Mouse (Mus musculus) midbrain, embryonic 14.5 days (tissue): ENCODE measurements around the gene Snapin. TPM values are rescaled to one million over a fixed set of nuclear protein-coding genes. Genes with fewer than 3 reads are reported as not detected.

Source experiments
- ATAC-seq: fragments of 200-750 bp; cut with Nextera tagmentation; 2 replicates; pipeline ENCODE4 v1.8.0; 2017; ENCODE audit warnings: moderate number of reproducible peaks, moderate library complexity; ENCODE audit not compliant: low FRiP score, low TSS enrichment
- DNase-seq: peaks from one replicate; pipeline ENCODE4 v3.0.0-alpha.2; 2015
- H3K27ac ChIP-seq: fragments of 300-500 bp; sonication (generic); replicated peaks from 2 replicates; pipeline ENCODE4 v1.5.1; 2014; ENCODE audit warnings: mild to moderate bottlenecking, low read depth, low read length, moderate library complexity
- H3K27me3 ChIP-seq: fragments of 300-500 bp; sonication (generic); 2 replicates; pipeline ENCODE4 v1.6.1; 2014; ENCODE audit warnings: low read length, control low read depth, mixed read lengths; ENCODE audit not compliant: control insufficient read depth, insufficient read depth
- H3K36me3 ChIP-seq: fragments of 300-500 bp; sonication (generic); 2 replicates; pipeline ENCODE4 v1.6.1; 2014; ENCODE audit warnings: low read length, control low read depth; ENCODE audit not compliant: control insufficient read depth, insufficient read depth
- H3K4me1 ChIP-seq: fragments of 300-500 bp; sonication (generic); 2 replicates; pipeline ENCODE4 v1.6.1; 2014; ENCODE audit warnings: mild to moderate bottlenecking, antibody characterized with exemption, low read length, control low read depth; ENCODE audit not compliant: control insufficient read depth, insufficient read depth
- H3K4me2 ChIP-seq: fragments of 300-500 bp; sonication (generic); 2 replicates; pipeline ENCODE4 v1.6.1; 2014; ENCODE audit warnings: mild to moderate bottlenecking, low read length, moderate library complexity
- H3K4me3 ChIP-seq: fragments of 300-500 bp; sonication (generic); replicated peaks from 2 replicates; pipeline ENCODE4 v1.5.1; 2014; ENCODE audit warnings: low read depth, low read length
- H3K9ac ChIP-seq: fragments of 300-500 bp; sonication (generic); replicated peaks from 2 replicates; pipeline ENCODE4 v1.6.1; 2014; ENCODE audit warnings: mild to moderate bottlenecking, low read length, moderate library complexity
- H3K9me3 ChIP-seq: fragments of 300-500 bp; sonication (generic); 2 replicates; pipeline ENCODE4 v1.6.1; 2016; ENCODE audit warnings: low read length, control low read depth, mixed read lengths; ENCODE audit not compliant: control insufficient read depth
- WGBS: fragments of 180-500 bp; shearing (Covaris S2); extraction: QIAGEN DNeasy Blood & Tissue Kit; methylation state at CpG from one replicate; pipeline ENCODE4 v1.1.7; 2014; 5-methylcytosine and 5-hydroxymethylcytosine counted together
- polyA plus RNA-seq: library from polyadenylated mRNA; unstranded; fragments of >200 nt; fragmentation: Nextera tagmentation; extraction: Ambion mirVana; gene quantifications from 2 replicates; pipeline ENCODE4 v1.2.1, GENCODE M21; 2014

Gene Snapin
- polyA plus RNA-seq, 1 experiment from 2014 or later, result 92.8 TPM

GRCm38 (mm10) chr3:90525421-90525820 is 34.6 kb upstream of the Snapin start:
- Histone ChIP-seq H3K36me3 (no peaks in the 10 kb centered on the region), H3K4me2 (no peak overlapping the region), H3K9ac (no peak overlapping the region), H3K4me1 (no peaks in the 10 kb centered on the region), H3K27ac (no peak overlapping the region), H3K9me3 (no peaks in the 10 kb centered on the region), H3K27me3 (no peaks in the 10 kb centered on the region), H3K4me3 (no peak overlapping the region)
- DNase-seq, result peak; percentile 56
- ATAC-seq, result no peak
- WGBS, result 71% methylated on average over 4 of the region's 4 CpGs

DNA sequence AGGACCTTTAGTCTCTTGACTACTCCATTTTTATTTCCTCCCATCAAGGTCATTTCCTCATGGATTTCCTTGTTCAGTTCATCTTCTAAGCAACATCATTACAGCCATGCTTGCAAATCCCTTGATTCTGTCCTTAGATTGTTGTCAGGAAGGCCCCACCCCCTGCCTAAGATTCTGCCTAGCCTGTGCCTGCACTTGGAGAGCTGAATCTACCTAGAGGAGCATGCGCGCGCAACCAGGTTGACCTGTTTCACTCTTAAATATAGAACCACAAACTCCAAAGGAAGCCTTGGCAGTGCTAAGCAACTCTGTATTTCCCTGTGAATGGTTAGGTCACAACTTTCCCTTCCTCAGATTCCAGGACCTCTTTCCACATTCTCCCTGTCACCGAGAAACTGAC is 26.9 kb upstream of the Snapin start:
- no peaks in the 10 kb centered on the region for H3K4me1 ChIP-seq
- H3K27ac ChIP-seq, result no peak overlapping the region
- H3K4me2 ChIP-seq, result no peak overlapping the region
- H3K27me3 ChIP-seq, result peaks cover 26% of the 10 kb centered on the region
- ATAC-seq (no peak), DNase-seq (no peak)
- no peak overlapping the region for H3K9ac ChIP-seq
- H3K9me3 ChIP-seq, result no peaks in the 10 kb centered on the region
- WGBS, result 90% methylated on average over 4 of the region's 4 CpGs
- no peak overlapping the region for H3K4me3 ChIP-seq
- no peaks in the 10 kb centered on the region for H3K36me3 ChIP-seq

DNA sequence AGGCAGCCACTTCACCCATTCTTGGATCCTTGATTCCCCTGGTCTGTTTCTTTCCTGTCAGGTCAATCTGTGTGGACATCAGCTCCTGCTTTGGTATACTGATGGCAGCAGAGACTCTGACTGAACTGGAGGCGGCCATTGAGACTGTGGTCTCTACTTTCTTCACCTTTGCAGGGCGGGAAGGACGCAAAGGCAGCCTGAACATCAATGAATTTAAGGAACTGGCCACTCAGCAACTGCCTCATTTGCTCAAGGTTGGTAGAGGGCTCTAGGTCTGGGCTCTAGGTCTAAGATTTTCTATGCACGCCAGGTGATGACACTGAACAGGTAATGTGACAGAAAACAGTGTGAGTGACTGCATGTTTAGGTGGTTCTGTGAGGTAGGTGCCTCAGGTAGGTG is 25.0 kb upstream of the Snapin start:
- peaks cover 29% of the 10 kb centered on the region for H3K27me3 ChIP-seq
- no peak overlapping the region for H3K9ac ChIP-seq
- no peak for ATAC-seq
- WGBS, result 92% methylated on average over 4 of the region's 4 CpGs
- no peak overlapping the region for H3K4me2 ChIP-seq
- no peaks in the 10 kb centered on the region for H3K9me3 ChIP-seq
- no peaks in the 10 kb centered on the region for H3K4me1 ChIP-seq
- DNase-seq, result no peak
- no peaks in the 10 kb centered on the region for H3K36me3 ChIP-seq
- no peak overlapping the region for H3K27ac ChIP-seq
- no peak overlapping the region for H3K4me3 ChIP-seq

- Histone ChIP-seq H3K4me3 (peak overlapping the region; percentile 31), H3K4me1 (no peaks in the 10 kb centered on the region), H3K9ac (no peak overlapping the region), H3K27me3 (peaks cover 29% of the 10 kb centered on the region), H3K36me3 (no peaks in the 10 kb centered on the region), H3K4me2 (peak overlapping the region; percentile 57), H3K9me3 (no peaks in the 10 kb centered on the region), H3K27ac (no peak overlapping the region)
- ATAC-seq (no peak), DNase-seq (no peak)
- WGBS, result 48% methylated on average over 1 of the region's 1 CpGs
Observed at GRCm38 (mm10) chr3:90515242-90515641, 24.4 kb upstream of the Snapin start.

DNA sequence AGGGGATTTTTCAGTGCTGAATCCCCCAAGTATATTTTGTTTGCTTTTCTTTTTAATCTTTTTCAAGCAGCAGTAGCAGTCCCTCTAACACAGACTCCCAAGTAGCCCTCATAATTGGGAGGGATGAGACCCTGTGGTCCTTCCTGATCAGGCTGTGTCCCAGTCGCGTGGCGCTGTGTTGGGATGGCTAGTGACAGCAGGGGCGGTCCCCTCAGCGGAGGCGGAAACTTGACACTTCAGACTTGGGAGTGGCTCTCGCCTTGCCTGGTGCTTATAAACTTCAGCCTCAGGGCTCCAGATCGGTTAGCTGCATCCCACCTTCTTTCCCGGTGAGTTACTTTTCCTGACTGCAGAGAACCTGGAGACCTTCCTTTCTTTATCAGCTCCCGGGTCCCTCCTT is 23.9 kb upstream of the Snapin start:
- whole genome bisulfite sequencing, result under 1% methylated on average over 10 of the region's 10 CpGs
- Histone ChIP-seq H3K9ac (peak overlapping the region; percentile 23; the same call in 1 of the 2 replicates), H3K4me1 (no peaks in the 10 kb centered on the region), H3K9me3 (no peaks in the 10 kb centered on the region), H3K27ac (no peak overlapping the region), H3K4me3 (peak overlapping the region; percentile 31), H3K36me3 (no peaks in the 10 kb centered on the region), H3K4me2 (peak overlapping the region; percentile 57), H3K27me3 (peaks cover 29% of the 10 kb centered on the region)
- DNase-seq (peak; percentile 54), ATAC-seq (no peak)

GRCm38 (mm10) chr3:90513796-90514590 is 23.2 kb upstream of the Snapin start, which contains the start of the genes S100a1 and S100a13:
S100a1 (minus strand) TSS chr3:90514392.
S100a13 (plus strand) TSS chr3:90514435.
- Histone ChIP-seq H3K9ac (peak within 1 kb of the TSS; percentile 23; the same call in 1 of the 2 replicates), H3K36me3 (no peaks in the 10 kb centered on the region), H3K4me3 (peak within 1 kb of the TSS; percentile 31), H3K9me3 (no peaks in the 10 kb centered on the region), H3K4me2 (peak within 1 kb of the TSS; percentile 57), H3K4me1 (no peaks in the 10 kb centered on the region), H3K27ac (no peak within 1 kb of the TSS), H3K27me3 (peaks cover 29% of the 10 kb centered on the region)
- no peak for ATAC-seq
- DNase-seq, result no peak
- WGBS, result 5% methylated on average over 25 of the region's 25 CpGs

DNA sequence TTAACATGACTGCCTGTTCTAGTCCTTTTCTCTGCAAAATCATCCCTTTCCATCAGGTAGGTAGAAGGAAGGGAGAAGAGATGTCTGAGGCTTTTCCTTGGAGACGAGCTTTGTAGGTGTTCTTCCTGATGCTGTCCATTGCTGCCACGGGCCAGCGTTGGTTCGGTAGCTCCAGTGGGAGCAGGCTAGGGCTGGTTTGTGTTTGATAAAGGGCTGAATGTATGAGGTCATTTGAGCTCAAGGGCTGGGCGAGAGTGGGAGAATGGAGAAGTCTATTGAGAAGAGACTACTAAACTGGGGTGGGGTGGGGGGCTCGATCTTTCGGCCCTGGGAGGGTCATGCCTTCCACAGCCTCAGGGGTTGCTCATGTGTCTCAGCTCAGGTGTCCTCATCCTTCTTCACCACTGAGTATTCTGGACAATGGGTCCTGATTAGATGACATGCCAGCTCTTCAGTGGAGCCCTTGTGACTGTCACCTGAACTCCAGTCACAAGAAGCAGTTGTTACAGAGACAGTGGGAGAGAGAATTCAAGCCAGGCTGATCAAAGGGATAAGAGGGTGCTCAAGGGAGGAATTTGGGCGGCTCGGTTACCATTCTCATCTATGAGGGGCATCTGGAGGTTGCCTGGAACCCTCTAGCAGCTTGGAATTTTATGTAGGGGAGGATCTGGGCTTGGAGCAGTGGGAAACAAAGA is 22.3 kb upstream of the Snapin start:
- no peaks in the 10 kb centered on the region for H3K9me3 ChIP-seq
- peaks cover under 1% of the 10 kb centered on the region for H3K4me1 ChIP-seq
- H3K36me3 ChIP-seq, result no peaks in the 10 kb centered on the region
- no peak overlapping the region for H3K27ac ChIP-seq
- WGBS, result 78% methylated on average over 9 of the region's 9 CpGs
- ATAC-seq, result no peak
- peaks cover 29% of the 10 kb centered on the region for H3K27me3 ChIP-seq
- DNase-seq, result no peak
- no peak overlapping the region for H3K4me2 ChIP-seq
- H3K9ac ChIP-seq, result no peak overlapping the region
- H3K4me3 ChIP-seq, result no peak overlapping the region

- H3K4me1 ChIP-seq, result peaks cover 9% of the 10 kb centered on the region
- WGBS, result 90% methylated on average over 5 of the region's 5 CpGs
- peaks cover 29% of the 10 kb centered on the region for H3K27me3 ChIP-seq
- H3K4me3 ChIP-seq, result no peak overlapping the region
- H3K4me2 ChIP-seq, result no peak overlapping the region
- H3K36me3 ChIP-seq, result peaks cover 2% of the 10 kb centered on the region; the same call in 1 of the 2 replicates
- ATAC-seq (no peak), DNase-seq (no peak)
- H3K9me3 ChIP-seq, result no peaks in the 10 kb centered on the region
- no peak overlapping the region for H3K9ac ChIP-seq
- H3K27ac ChIP-seq, result no peak overlapping the region
Observed at GRCm38 (mm10) chr3:90512276-90512675, 21.4 kb upstream of the Snapin start.
